In genomic region chr7:19343210-19343808, GRCm38 (mm10) we compare ENCODE assay signal across 8 mouse cellular contexts. TPM values are rescaled to one million over a fixed set of nuclear protein-coding genes. Genes with fewer than 3 reads are reported as not detected.
A peak's percentile ranks its signal among the peaks of the same experiment; 100 is the strongest.
DNase-seq lines count a peak whose midpoint lies in the region; ATAC-seq lines count a peak whose summit lies in the region.

No protein-coding gene starts in this region.

- 3% methylated on average over 11 of the region's 11 CpGs for WGBS in midbrain, embryonic 10.5 days
- under 1% methylated on average over 11 of the region's 11 CpGs for WGBS in midbrain, embryonic 16.5 days
- 0% methylated on average over 11 of the region's 11 CpGs for WGBS in intestine, embryonic 14.5 days
- WGBS in limb, embryonic 11.5 days = 2% methylated on average over 11 of the region's 11 CpGs
- 1% methylated on average over 11 of the region's 11 CpGs for WGBS in midbrain, embryonic 14.5 days
- under 1% methylated on average over 11 of the region's 11 CpGs for WGBS in stomach, embryonic 15.5 days

- no peak overlapping the region for H3K4me2 ChIP-seq in midbrain, embryonic 16.5 days (ENCODE audit: low read length)
- no peak overlapping the region; the same call in 1 of the 2 replicates for H3K4me2 ChIP-seq in intestine, embryonic 14.5 days (ENCODE audit: low read length)
- no peak overlapping the region for H3K4me2 ChIP-seq in limb, embryonic 11.5 days (ENCODE audit: low read depth, severe bottlenecking)
- H3K4me2 ChIP-seq in midbrain, embryonic 14.5 days (ENCODE audit: low read length) = peak overlapping the region; percentile 86
- H3K4me2 ChIP-seq in stomach, embryonic 15.5 days = peak overlapping the region; percentile 96

- H3K36me3 ChIP-seq in midbrain, embryonic 10.5 days = peaks cover 8% of the 10 kb centered on the region
- 0 out of 2 replicates have a peak, but pooled peaks cover under 1% of the 10 kb centered on the region for H3K36me3 ChIP-seq in midbrain, embryonic 16.5 days (ENCODE audit: control insufficient read depth, insufficient read depth, low read length)
- H3K36me3 ChIP-seq in intestine, embryonic 14.5 days (ENCODE audit: control insufficient read depth, insufficient read depth, low read length) = peaks cover 7% of the 10 kb centered on the region
- no peaks in the 10 kb centered on the region for H3K36me3 ChIP-seq in limb, embryonic 11.5 days (ENCODE audit: control insufficient read depth, insufficient read depth, low read length)
- H3K36me3 ChIP-seq in midbrain, embryonic 14.5 days (ENCODE audit: control insufficient read depth, insufficient read depth, low read length) = peaks cover 3% of the 10 kb centered on the region
- no peaks in the 10 kb centered on the region for H3K36me3 ChIP-seq in stomach, embryonic 15.5 days

- no peak overlapping the region for H3K9ac ChIP-seq in midbrain, embryonic 16.5 days (ENCODE audit: low read depth, low read length)
- no peak overlapping the region for H3K9ac ChIP-seq in intestine, embryonic 14.5 days (ENCODE audit: low read length)
- H3K9ac ChIP-seq in limb, embryonic 11.5 days (ENCODE audit: low read length) = no peak overlapping the region
- no peak overlapping the region for H3K9ac ChIP-seq in midbrain, embryonic 14.5 days (replicated peaks; ENCODE audit: low read length)
- H3K9ac ChIP-seq in stomach, embryonic 15.5 days = no peak overlapping the region

- H3K9me3 ChIP-seq in midbrain, embryonic 10.5 days (replicated peaks) = no peaks in the 10 kb centered on the region
- no peaks in the 10 kb centered on the region for H3K9me3 ChIP-seq in midbrain, embryonic 16.5 days (replicated peaks; ENCODE audit: control insufficient read depth, low read length, poor library complexity, severe bottlenecking)
- H3K9me3 ChIP-seq in intestine, embryonic 14.5 days (ENCODE audit: control insufficient read depth, low read length) = no peaks in the 10 kb centered on the region
- H3K9me3 ChIP-seq in limb, embryonic 11.5 days (ENCODE audit: control insufficient read depth, low read length) = no peaks in the 10 kb centered on the region
- no peaks in the 10 kb centered on the region for H3K9me3 ChIP-seq in midbrain, embryonic 14.5 days (ENCODE audit: control insufficient read depth, low read length)
- H3K9me3 ChIP-seq in stomach, embryonic 15.5 days = no peaks in the 10 kb centered on the region

- H3K4me3 ChIP-seq in midbrain, embryonic 10.5 days = peak overlapping the region; percentile 30; the same call in 1 of the 2 replicates
- no peak overlapping the region for H3K4me3 ChIP-seq in midbrain, embryonic 16.5 days (ENCODE audit: low read depth, low read length)
- no peak overlapping the region for H3K4me3 ChIP-seq in intestine, embryonic 14.5 days (ENCODE audit: low read depth, low read length)
- no peak overlapping the region for H3K4me3 ChIP-seq in limb, embryonic 11.5 days (ENCODE audit: low read depth, low read length)
- no peak overlapping the region for H3K4me3 ChIP-seq in midbrain, embryonic 14.5 days (replicated peaks; ENCODE audit: low read depth, low read length)
- H3K4me3 ChIP-seq in stomach, embryonic 15.5 days (replicated peaks) = no peak overlapping the region

- DNase-seq in midbrain, embryonic 10.5 days (ENCODE audit: low spot score) = peak; percentile 73
- peak; percentile 82 for DNase-seq in cerebellum, adult 9-10 months
- DNase-seq in gastrocnemius, postnatal 10 days = peak; percentile 71
- DNase-seq in intestine, embryonic 14.5 days (ENCODE audit: low spot score) = peak; percentile 91
- peak; percentile 87 for DNase-seq in limb, embryonic 11.5 days (ENCODE audit: low spot score)
- peak; percentile 89 for DNase-seq in midbrain, embryonic 14.5 days

- H3K27me3 ChIP-seq in midbrain, embryonic 10.5 days (ENCODE audit: low read depth, poor library complexity, severe bottlenecking) = peaks cover 24% of the 10 kb centered on the region
- peaks cover 9% of the 10 kb centered on the region for H3K27me3 ChIP-seq in midbrain, embryonic 16.5 days (ENCODE audit: control insufficient read depth, insufficient read depth, low read depth, low read length)
- 0 out of 2 replicates have a peak, but pooled peaks cover 11% of the 10 kb centered on the region for H3K27me3 ChIP-seq in intestine, embryonic 14.5 days (replicated peaks; ENCODE audit: control insufficient read depth, insufficient read depth, low read length)
- peaks cover 13% of the 10 kb centered on the region for H3K27me3 ChIP-seq in limb, embryonic 11.5 days (ENCODE audit: control insufficient read depth, insufficient read depth, low read length)
- peaks cover 8% of the 10 kb centered on the region; the same call in 1 of the 2 replicates for H3K27me3 ChIP-seq in midbrain, embryonic 14.5 days (ENCODE audit: control insufficient read depth, insufficient read depth, low read length)
- peaks cover 3% of the 10 kb centered on the region; the same call in 1 of the 2 replicates for H3K27me3 ChIP-seq in stomach, embryonic 15.5 days (replicated peaks)

- no peak for ATAC-seq in midbrain, embryonic 16.5 days
- no peak for ATAC-seq in intestine, embryonic 14.5 days (replicated peaks; ENCODE audit: low FRiP score, low TSS enrichment, low read depth)
- no peak for ATAC-seq in limb, embryonic 11.5 days (ENCODE audit: insufficient number of reproducible peaks, low FRiP score, low TSS enrichment, low read depth)
- no peak for ATAC-seq in midbrain, embryonic 14.5 days (ENCODE audit: low FRiP score, low TSS enrichment)
- ATAC-seq in stomach, embryonic 15.5 days (ENCODE audit: insufficient read depth, low FRiP score, low read depth) = no peak

- H3K4me1 ChIP-seq in midbrain, embryonic 10.5 days = peaks cover 43% of the 10 kb centered on the region
- peaks cover 24% of the 10 kb centered on the region for H3K4me1 ChIP-seq in midbrain, embryonic 16.5 days (ENCODE audit: control insufficient read depth, insufficient read depth, low read length)
- peaks cover 24% of the 10 kb centered on the region for H3K4me1 ChIP-seq in intestine, embryonic 14.5 days (replicated peaks; ENCODE audit: control insufficient read depth, insufficient read depth, low read length)
- H3K4me1 ChIP-seq in limb, embryonic 11.5 days (ENCODE audit: control insufficient read depth, insufficient read depth, low read length) = peaks cover 15% of the 10 kb centered on the region
- peaks cover 28% of the 10 kb centered on the region for H3K4me1 ChIP-seq in midbrain, embryonic 14.5 days (ENCODE audit: control insufficient read depth, insufficient read depth, low read length)
- peaks cover 28% of the 10 kb centered on the region for H3K4me1 ChIP-seq in stomach, embryonic 15.5 days

- no peak overlapping the region for H3K27ac ChIP-seq in midbrain, embryonic 10.5 days (replicated peaks)
- H3K27ac ChIP-seq in midbrain, embryonic 16.5 days (ENCODE audit: low read length) = no peak overlapping the region
- H3K27ac ChIP-seq in intestine, embryonic 14.5 days (ENCODE audit: low read depth) = no peak overlapping the region
- H3K27ac ChIP-seq in limb, embryonic 11.5 days (replicated peaks; ENCODE audit: low read depth, low read length) = no peak overlapping the region
- no peak overlapping the region for H3K27ac ChIP-seq in midbrain, embryonic 14.5 days (replicated peaks; ENCODE audit: low read depth, low read length)
- H3K27ac ChIP-seq in stomach, embryonic 15.5 days = no peak overlapping the region

RNA-seq across cellular contexts. Expression of gene Ercc1, which starts 1.3 kb away (rescaled TPM):
- 117 and 118 TPM in 2 replicates for polyA plus RNA-seq in midbrain, embryonic 10.5 days (2016; fragmentation: Nextera tagmentation; extraction: Ambion mirVana)
- polyA plus RNA-seq in midbrain, embryonic 16.5 days (2015; fragmentation: Nextera tagmentation; extraction: Ambion mirVana) = 80.1 and 82.4 TPM in 2 replicates
- total RNA-seq in gastrocnemius, postnatal 10 days (2021) = 10 to 100 TPM; 31.9 to 35.9 TPM
- 71.8 and 82.9 TPM in 2 replicates for polyA plus RNA-seq in intestine, embryonic 14.5 days (2014; fragmentation: Nextera tagmentation; extraction: Ambion mirVana)
- polyA plus RNA-seq in limb, embryonic 11.5 days (2014; fragmentation: Nextera tagmentation; extraction: Ambion mirVana) = 104 and 114 TPM in 2 replicates
- 78.9 and 97.7 TPM in 2 replicates for polyA plus RNA-seq in midbrain, embryonic 14.5 days (2014; fragmentation: Nextera tagmentation; extraction: Ambion mirVana)
- polyA plus RNA-seq in stomach, embryonic 15.5 days (2015; fragmentation: Nextera tagmentation; extraction: Ambion mirVana) = 63.7 and 66.5 TPM in 2 replicates

RNA-seq across cellular contexts. Expression of gene Cd3eap, which starts 16.0 kb away (rescaled TPM):
- 23.2 and 24.7 TPM in 2 replicates for polyA plus RNA-seq in midbrain, embryonic 10.5 days (2016; fragmentation: Nextera tagmentation; extraction: Ambion mirVana)
- polyA plus RNA-seq in midbrain, embryonic 16.5 days (2015; fragmentation: Nextera tagmentation; extraction: Ambion mirVana) = 24.1 and 24.6 TPM in 2 replicates
- total RNA-seq in gastrocnemius, postnatal 10 days (2021) = 1 to 10 TPM; 7.8 to 9.8 TPM
- polyA plus RNA-seq in intestine, embryonic 14.5 days (2014; fragmentation: Nextera tagmentation; extraction: Ambion mirVana) = 23.9 and 25.8 TPM in 2 replicates
- 21.1 and 24.8 TPM in 2 replicates for polyA plus RNA-seq in limb, embryonic 11.5 days (2014; fragmentation: Nextera tagmentation; extraction: Ambion mirVana)
- polyA plus RNA-seq in midbrain, embryonic 14.5 days (2014; fragmentation: Nextera tagmentation; extraction: Ambion mirVana) = 16.4 and 18.9 TPM in 2 replicates
- polyA plus RNA-seq in stomach, embryonic 15.5 days (2015; fragmentation: Nextera tagmentation; extraction: Ambion mirVana) = 24.9 and 26.1 TPM in 2 replicates

RNA-seq across cellular contexts. Expression of gene Ppp1r13l, which starts 16.2 kb away (rescaled TPM):
- polyA plus RNA-seq in midbrain, embryonic 10.5 days (2016; fragmentation: Nextera tagmentation; extraction: Ambion mirVana) = 4.9 and 6.0 TPM in 2 replicates
- polyA plus RNA-seq in midbrain, embryonic 16.5 days (2015; fragmentation: Nextera tagmentation; extraction: Ambion mirVana) = 2.0 and 2.8 TPM in 2 replicates
- 1 to 10 TPM; 2.7 to 2.8 TPM for total RNA-seq in gastrocnemius, postnatal 10 days (2021)
- 4.4 and 4.9 TPM in 2 replicates for polyA plus RNA-seq in intestine, embryonic 14.5 days (2014; fragmentation: Nextera tagmentation; extraction: Ambion mirVana)
- 6.6 and 8.7 TPM in 2 replicates for polyA plus RNA-seq in limb, embryonic 11.5 days (2014; fragmentation: Nextera tagmentation; extraction: Ambion mirVana)
- 1.6 and 1.9 TPM in 2 replicates for polyA plus RNA-seq in midbrain, embryonic 14.5 days (2014; fragmentation: Nextera tagmentation; extraction: Ambion mirVana)
- polyA plus RNA-seq in stomach, embryonic 15.5 days (2015; fragmentation: Nextera tagmentation; extraction: Ambion mirVana) = 7.8 and 8.9 TPM in 2 replicates

RNA-seq across cellular contexts. Expression of gene Fosb, which starts 33.5 kb away (rescaled TPM):
- polyA plus RNA-seq in midbrain, embryonic 10.5 days (2016; fragmentation: Nextera tagmentation; extraction: Ambion mirVana) = 0.02 TPM in 1 of 2 replicates, not detected in the other
- polyA plus RNA-seq in midbrain, embryonic 16.5 days (2015; fragmentation: Nextera tagmentation; extraction: Ambion mirVana) = 0.06 TPM in 2 replicates
- total RNA-seq in gastrocnemius, postnatal 10 days (2021) = 1 to 10 TPM in 1 of 2 experiments, under 1 TPM in 1; 0.80 to 1.7 TPM
- 0.08 and 0.49 TPM in 2 replicates for polyA plus RNA-seq in intestine, embryonic 14.5 days (2014; fragmentation: Nextera tagmentation; extraction: Ambion mirVana)
- polyA plus RNA-seq in limb, embryonic 11.5 days (2014; fragmentation: Nextera tagmentation; extraction: Ambion mirVana) = 0.06 TPM in 1 of 2 replicates, not detected in the other
- not detected in 2 replicates for polyA plus RNA-seq in midbrain, embryonic 14.5 days (2014; fragmentation: Nextera tagmentation; extraction: Ambion mirVana)
- 0.12 and 0.17 TPM in 2 replicates for polyA plus RNA-seq in stomach, embryonic 15.5 days (2015; fragmentation: Nextera tagmentation; extraction: Ambion mirVana)

RNA-seq across cellular contexts. Expression of gene Ercc2, which starts 38.5 kb away (rescaled TPM):
- polyA plus RNA-seq in midbrain, embryonic 10.5 days (2016; fragmentation: Nextera tagmentation; extraction: Ambion mirVana) = 27.7 and 31.8 TPM in 2 replicates
- polyA plus RNA-seq in midbrain, embryonic 16.5 days (2015; fragmentation: Nextera tagmentation; extraction: Ambion mirVana) = 28.0 and 29.5 TPM in 2 replicates
- 1 to 10 TPM; 7.7 to 9.7 TPM for total RNA-seq in gastrocnemius, postnatal 10 days (2021)
- 11.3 and 13.3 TPM in 2 replicates for polyA plus RNA-seq in intestine, embryonic 14.5 days (2014; fragmentation: Nextera tagmentation; extraction: Ambion mirVana)
- polyA plus RNA-seq in limb, embryonic 11.5 days (2014; fragmentation: Nextera tagmentation; extraction: Ambion mirVana) = 11.8 and 13.5 TPM in 2 replicates
- 21.6 and 27.9 TPM in 2 replicates for polyA plus RNA-seq in midbrain, embryonic 14.5 days (2014; fragmentation: Nextera tagmentation; extraction: Ambion mirVana)
- 13.5 and 14.8 TPM in 2 replicates for polyA plus RNA-seq in stomach, embryonic 15.5 days (2015; fragmentation: Nextera tagmentation; extraction: Ambion mirVana)

Comparison
In these comparisons a context has a peak if more than half of its experiments do, and no peak if none do; other contexts are left out.
1. H3K4me2 ChIP-seq: peak in midbrain, embryonic 14.5 days (single experiment) and stomach, embryonic 15.5 days (single experiment); none in midbrain, embryonic 16.5 days (single experiment), intestine, embryonic 14.5 days (single experiment) and limb, embryonic 11.5 days (single experiment).
2. Peak in every context shown above with its lines, with median percentiles within 50 percentile points of each other: DNase-seq.